Mouse (Mus musculus) CH12.LX (cell line): ENCODE measurements around the gene Bmp8b. TPM values are rescaled to one million over a fixed set of nuclear protein-coding genes. Genes with fewer than 3 reads are reported as not detected.

Experiments
- DNase-seq: peaks from one replicate; pipeline ENCODE4 v3.0.0-alpha.2; 2013; ENCODE audit errors: extremely low read depth
- H3K27ac ChIP-seq: 2 replicates; pipeline ENCODE4 v1.5.1; 2012; ENCODE audit warnings: low read depth, mild to moderate bottlenecking, control low read depth, moderate library complexity; ENCODE audit not compliant: insufficient read depth
- H3K27me3 ChIP-seq: replicated peaks from 2 replicates; pipeline ENCODE3; 2012; ENCODE audit warnings: inconsistent platforms
- H3K36me3 ChIP-seq, 2 experiments: replicated peaks in 1 of 2; 2 replicates each; pipeline versions ENCODE3 to v1.6.1; 2012; ENCODE audit warnings: inconsistent platforms in 1 of 2, low read length in 1 of 2, mild to moderate bottlenecking in 1 of 2, mixed read lengths in 1 of 2, moderate library complexity in 1 of 2; ENCODE audit not compliant: control insufficient read depth in 1 of 2, insufficient read depth in 1 of 2
- H3K4me1 ChIP-seq, 2 experiments: 2 replicates each; pipeline ENCODE4 v1.6.1; 2012; ENCODE audit warnings: inconsistent platforms in 1 of 2, moderate library complexity in 1 of 2; ENCODE audit not compliant: insufficient read depth in 2 of 2, control insufficient read depth in 1 of 2
- H3K4me2 ChIP-seq: 2 replicates; pipeline ENCODE4 v1.6.1; 2012; ENCODE audit warnings: low read depth, mild to moderate bottlenecking, control low read depth; ENCODE audit not compliant: poor library complexity, insufficient read depth, severe bottlenecking
- H3K4me3 ChIP-seq, 3 experiments: fragments of 150-350 bp in 1 of 3; sonication (generic) in 1 of 3; replicated peaks in 1 of 3; 2 replicates each; pipeline versions ENCODE3 to v1.5.1; 2011 to 2012; ENCODE audit warnings: low read depth in 2 of 3, low read length in 2 of 3, mild to moderate bottlenecking in 2 of 3, moderate library complexity in 2 of 3, control low read depth in 1 of 3, improper control_type of control experiment in 1 of 3, inconsistent platforms in 1 of 3, mixed read lengths in 1 of 3; ENCODE audit not compliant: poor library complexity in 1 of 3
- H3K79me2 ChIP-seq: replicated peaks from 2 replicates; pipeline ENCODE4 v1.6.1; 2012; ENCODE audit warnings: mild to moderate bottlenecking, moderate library complexity; ENCODE audit not compliant: control insufficient read depth, poor library complexity, insufficient read depth, severe bottlenecking; ENCODE audit errors: extremely low read depth
- H3K9ac ChIP-seq: 2 replicates; pipeline ENCODE4 v1.6.1; 2012; ENCODE audit warnings: low read depth, mild to moderate bottlenecking, control low read depth, moderate library complexity; ENCODE audit not compliant: insufficient read depth
- H3K9me3 ChIP-seq: replicated peaks from 2 replicates; pipeline ENCODE3; 2012; ENCODE audit warnings: low read length, inconsistent platforms, mixed read lengths
- BHLHE40 ChIP-seq: IDR thresholded peaks from 2 replicates; pipeline ENCODE4 v1.6.1; 2011; ENCODE audit warnings: mild to moderate bottlenecking, low read depth, low read length, improper control_type of control experiment
- EP300 ChIP-seq: IDR thresholded peaks from 2 replicates; pipeline ENCODE4 v1.6.1; 2011; ENCODE audit warnings: low read length, improper control_type of control experiment
- GABPA ChIP-seq: IDR thresholded peaks from 2 replicates; pipeline ENCODE4 v1.6.1; 2012; ENCODE audit warnings: low read depth, low read length, improper control_type of control experiment, inconsistent platforms; ENCODE audit not compliant: insufficient replicate concordance
- HCFC1 ChIP-seq: IDR thresholded peaks from 2 replicates; pipeline ENCODE4 v1.6.1; 2012; ENCODE audit warnings: low read depth, mild to moderate bottlenecking, inconsistent platforms, low read length, improper control_type of control experiment
- IRF4 ChIP-seq: IDR thresholded peaks from 2 replicates; pipeline ENCODE4 v1.6.1; 2014; ENCODE audit warnings: low read depth, mild to moderate bottlenecking, inconsistent platforms, low read length, improper control_type of control experiment
- JUND ChIP-seq: conservative IDR thresholded peaks from 2 replicates; pipeline ENCODE4 v1.6.1; 2011; ENCODE audit warnings: low read depth, low read length, improper control_type of control experiment
- KAT2A ChIP-seq: IDR thresholded peaks from 2 replicates; pipeline ENCODE4 v1.6.1; 2012; ENCODE audit warnings: low read length, improper control_type of control experiment, inconsistent platforms; ENCODE audit not compliant: insufficient replicate concordance
- MAZ ChIP-seq: IDR thresholded peaks from 2 replicates; pipeline ENCODE4 v1.6.1; 2012; ENCODE audit warnings: low read depth, mild to moderate bottlenecking, inconsistent platforms, low read length, improper control_type of control experiment, moderate library complexity
- MEF2A ChIP-seq: IDR thresholded peaks from 2 replicates; pipeline ENCODE4 v1.6.1; 2014; ENCODE audit warnings: low read depth, mild to moderate bottlenecking, inconsistent platforms, low read length, improper control_type of control experiment, borderline replicate concordance
- NELFE ChIP-seq: IDR thresholded peaks from 2 replicates; pipeline ENCODE4 v1.6.1; 2011; ENCODE audit warnings: low read depth, low read length, improper control_type of control experiment
- NRF1 ChIP-seq: IDR thresholded peaks from 2 replicates; pipeline ENCODE4 v1.6.1; 2014; ENCODE audit warnings: low read depth, mild to moderate bottlenecking, inconsistent platforms, low read length, improper control_type of control experiment, moderate library complexity
- PAX5 ChIP-seq: IDR thresholded peaks from 2 replicates; pipeline ENCODE4 v1.6.1; 2012; ENCODE audit warnings: low read length, inconsistent platforms, mixed read lengths
- POLR2A ChIP-seq: IDR thresholded peaks from 2 replicates; pipeline ENCODE4 v1.6.1; 2011; ENCODE audit warnings: low read depth, mild to moderate bottlenecking, improper control_type of control experiment, low read length
- RAD21 ChIP-seq: IDR thresholded peaks from 2 replicates; pipeline ENCODE4 v1.6.1; 2011; ENCODE audit warnings: low read depth, mild to moderate bottlenecking, low read length, improper control_type of control experiment, moderate library complexity
- RCOR1 ChIP-seq: conservative IDR thresholded peaks from 2 replicates; pipeline ENCODE4 v1.6.1; 2012; ENCODE audit warnings: low read depth, mild to moderate bottlenecking, inconsistent platforms, low read length, improper control_type of control experiment
- SIN3A ChIP-seq: IDR thresholded peaks from 2 replicates; pipeline ENCODE4 v1.6.1; 2012; ENCODE audit warnings: low read length, improper control_type of control experiment, inconsistent platforms
- UBTF ChIP-seq: IDR thresholded peaks from 2 replicates; pipeline ENCODE4 v1.6.1; 2012; ENCODE audit warnings: low read depth, mild to moderate bottlenecking, inconsistent platforms, low read length, improper control_type of control experiment, moderate library complexity
- ZKSCAN1 ChIP-seq: IDR thresholded peaks from 2 replicates; pipeline ENCODE4 v1.6.1; 2012; ENCODE audit warnings: low read depth, inconsistent platforms, low read length, improper control_type of control experiment, borderline replicate concordance
- ZMIZ1 ChIP-seq: IDR thresholded peaks from 2 replicates; pipeline ENCODE4 v1.6.1; 2012; ENCODE audit warnings: low read depth, mild to moderate bottlenecking, inconsistent platforms, low read length, improper control_type of control experiment
- ZNF384 ChIP-seq: IDR thresholded peaks from 2 replicates; pipeline ENCODE4 v1.6.1; 2012; ENCODE audit warnings: low read depth, low read length, improper control_type of control experiment, inconsistent platforms
- dilution Hi-C: fragments of 300-500 bp; cut with MboI; formaldehyde crosslinking; loops from 2 replicates; pipeline ENCODE4 v1.14.3; 2020; ENCODE audit warnings: low sequenced_read_pairs; ENCODE audit not compliant: extremely low pct_unique_long_range_greater_than_20kb, extremely low pct_ligation_motif_present
- in situ Hi-C: fragments of 300-500 bp; cut with MboI; formaldehyde crosslinking; loops from 3 replicates; pipeline ENCODE4 v1.14.3; 2019; ENCODE audit warnings: low sequenced_read_pairs, low pct_ligation_motif_present, low pct_unique_long_range_greater_than_20kb, mixed read lengths
- polyA plus RNA-seq: library from polyadenylated mRNA; unstranded; fragments of >175 nt; gene quantifications from 2 replicates; pipeline ENCODE4 v1.2.1, GENCODE M21; 2012; ENCODE audit warnings: low read depth; ENCODE audit not compliant: insufficient read length
- total RNA-seq, 2 experiments: library from RNA; depleted of rRNA; stranded (reverse); fragments of 300-350 nt in 1 of 2; fragments of >200 nt in 1 of 2; gene quantifications; 2 replicates each; pipeline ENCODE4 v1.2.3; 2012 to 2014

Bmp8b gene
- total and polyA plus RNA-seq, 3 experiments = not detected

DNA sequence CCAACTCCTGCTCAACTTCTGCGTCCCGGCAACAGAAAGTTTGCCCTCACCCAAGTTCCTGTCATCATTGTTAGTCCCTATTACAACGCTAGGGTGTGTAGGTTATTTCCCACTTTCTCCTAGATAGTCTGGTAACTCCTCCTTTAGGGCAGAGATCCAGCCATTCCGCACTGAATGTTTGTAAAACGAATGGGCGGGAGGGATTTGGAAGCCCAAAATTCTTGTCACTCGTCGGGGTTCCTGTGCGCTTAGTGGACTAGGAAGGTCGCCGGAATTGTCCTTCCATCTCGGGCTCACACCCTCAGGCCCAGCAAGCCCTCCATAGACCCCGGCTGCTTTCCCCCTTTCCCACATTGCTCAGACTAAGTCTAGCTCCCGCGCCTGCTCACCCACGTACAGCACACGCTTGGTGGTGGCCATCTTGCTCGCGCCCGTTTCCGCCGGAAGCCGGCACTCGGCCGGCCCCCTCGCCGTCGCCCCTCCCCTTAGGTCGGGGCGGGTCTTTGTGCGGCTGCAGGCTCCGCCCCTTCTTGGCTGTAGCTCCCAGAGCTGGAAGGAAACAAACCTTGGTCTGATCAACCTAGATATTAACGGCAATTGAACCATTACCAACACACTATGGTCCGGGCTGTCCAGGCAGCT is 34.7 kb downstream of the Bmp8b start, which contains the start of gene Ppie (continued):
- no peak for TF ChIP-seq ZNF384
- peak; percentile 94 for TF ChIP-seq ZMIZ1
- peak; percentile 82 for TF ChIP-seq SIN3A
- TF ChIP-seq RAD21 = no peak
- no peak for TF ChIP-seq GABPA
- TF ChIP-seq NELFE = peak; percentile 96
- peak; percentile 73 for TF ChIP-seq NRF1
- no peak for TF ChIP-seq EP300
- peak; percentile 99 for TF ChIP-seq POLR2A
- peak; percentile 76 for TF ChIP-seq HCFC1
- peak; percentile 59 for TF ChIP-seq IRF4
- no peak; the same call in 1 of the 2 replicates for TF ChIP-seq RCOR1

DNA sequence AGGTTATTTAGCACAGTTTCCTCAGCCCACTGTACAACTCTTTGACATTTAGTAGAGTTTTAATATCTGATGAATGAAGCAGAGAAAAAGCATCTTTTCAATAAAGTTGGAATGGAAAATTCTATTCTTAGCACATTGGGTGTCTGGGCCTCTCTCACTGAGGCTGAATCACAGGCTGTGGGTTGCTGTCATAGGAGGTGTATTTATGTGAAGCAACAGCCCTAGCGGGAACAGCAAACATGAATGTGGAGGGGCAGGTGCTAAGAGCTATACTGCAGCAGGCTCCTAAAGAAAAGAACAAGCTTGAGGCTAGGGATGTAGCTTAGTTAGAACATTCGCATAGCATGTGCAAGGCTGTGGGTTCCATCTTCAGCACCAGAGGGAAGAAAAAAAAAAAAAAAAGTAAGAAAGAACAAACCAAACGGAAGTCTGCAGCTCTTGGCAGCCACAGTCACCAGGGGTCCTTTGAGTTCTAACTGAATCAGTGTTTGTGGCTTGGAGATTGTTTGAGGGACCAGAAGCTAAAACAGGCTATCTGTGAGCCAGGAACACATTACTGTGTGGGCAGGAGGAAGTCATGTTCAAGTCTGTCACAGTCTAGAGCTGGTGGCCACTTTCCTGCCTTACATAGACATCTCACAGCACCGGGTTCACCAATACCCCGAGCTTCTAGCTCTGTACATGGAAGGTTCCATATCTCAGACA is 42.6 kb downstream of the Bmp8b start:
- Histone ChIP-seq H3K4me2 (no peak overlapping the region), H3K4me3 (no peak overlapping the region), H3K9me3 (no peaks in the 10 kb centered on the region), H3K4me1 (no peaks in the 10 kb centered on the region), H3K36me3 (no peaks in the 10 kb centered on the region), H3K27me3 (peaks cover 50% of the 10 kb centered on the region), H3K9ac (no peak overlapping the region), H3K79me2 (no peaks in the 10 kb centered on the region), H3K27ac (no peak overlapping the region)
- TF ChIP-seq UBTF = no peak
- TF ChIP-seq POLR2A = no peak
- no peak for TF ChIP-seq MAZ
- no peak for TF ChIP-seq ZMIZ1
- no peak for TF ChIP-seq JUND
- no peak for TF ChIP-seq BHLHE40
- TF ChIP-seq ZKSCAN1 = no peak
- TF ChIP-seq RAD21 = no peak
- TF ChIP-seq KAT2A = no peak
- no peak for TF ChIP-seq RCOR1
- no peak for TF ChIP-seq PAX5
- TF ChIP-seq MEF2A = no peak
- dilution Hi-C loops = no loop called here
- in situ Hi-C loops = no loop called here
- DNase-seq = no peak
